Mouse (Mus musculus): ENCODE measurements at regions not wholly inside any gene's neighbourhood (a gene's known extent, or its start where the extent isn't known, plus 50 kb on each side); places are given as distances from the start of the nearest gene placed in this dataset.
"Not testable (repeated sequence)": the region's sequence is repeated elsewhere in the genome, so short reads cannot be mapped to it uniquely, and the experiment has no call there.

GRCm38 (mm10) chr3:21149618-21150017, 782.6 kb upstream of the Agtr1b start:
- in situ Hi-C loops (cut with MboI, MseI): no loop called here

DNA sequence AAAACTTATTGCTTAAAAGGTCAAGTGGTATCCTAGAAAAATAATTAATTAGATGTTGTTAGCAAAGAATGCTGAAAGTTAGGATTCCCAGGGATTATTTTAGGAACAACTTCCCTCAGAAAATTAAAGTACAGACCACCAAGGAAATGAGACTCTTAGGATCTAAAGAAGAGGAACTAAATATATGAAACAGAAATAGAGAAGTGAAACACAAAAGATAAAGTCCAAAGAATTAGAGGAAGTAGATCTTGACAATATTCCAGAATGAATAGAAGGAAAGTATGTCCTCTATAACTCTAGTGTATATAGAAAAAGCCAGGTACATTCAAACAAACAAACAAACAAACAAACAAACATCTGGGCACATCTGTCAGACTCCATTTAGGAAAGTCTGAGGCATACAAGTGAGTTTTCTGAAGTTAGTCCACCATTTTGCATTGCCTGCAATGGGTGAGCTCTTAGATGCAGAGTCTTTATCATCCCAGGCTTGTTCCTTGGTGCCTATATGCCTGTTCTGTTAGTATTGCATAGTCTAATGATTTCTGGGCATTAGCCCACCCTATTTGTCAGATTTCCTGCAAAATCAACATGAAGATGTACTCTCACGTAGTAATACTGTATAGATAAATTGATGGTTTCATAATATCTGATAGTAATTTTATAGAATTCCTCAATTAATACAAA, 762.0 kb upstream of the Agtr1b start:
- in situ Hi-C loops (cut with MboI, MseI): no loop called here

- in situ Hi-C loops (cut with MboI, MseI): no loop called here
These were observed 759.2 kb upstream of the Agtr1b start for GRCm38 (mm10) chr3:21126191-21126590.

DNA sequence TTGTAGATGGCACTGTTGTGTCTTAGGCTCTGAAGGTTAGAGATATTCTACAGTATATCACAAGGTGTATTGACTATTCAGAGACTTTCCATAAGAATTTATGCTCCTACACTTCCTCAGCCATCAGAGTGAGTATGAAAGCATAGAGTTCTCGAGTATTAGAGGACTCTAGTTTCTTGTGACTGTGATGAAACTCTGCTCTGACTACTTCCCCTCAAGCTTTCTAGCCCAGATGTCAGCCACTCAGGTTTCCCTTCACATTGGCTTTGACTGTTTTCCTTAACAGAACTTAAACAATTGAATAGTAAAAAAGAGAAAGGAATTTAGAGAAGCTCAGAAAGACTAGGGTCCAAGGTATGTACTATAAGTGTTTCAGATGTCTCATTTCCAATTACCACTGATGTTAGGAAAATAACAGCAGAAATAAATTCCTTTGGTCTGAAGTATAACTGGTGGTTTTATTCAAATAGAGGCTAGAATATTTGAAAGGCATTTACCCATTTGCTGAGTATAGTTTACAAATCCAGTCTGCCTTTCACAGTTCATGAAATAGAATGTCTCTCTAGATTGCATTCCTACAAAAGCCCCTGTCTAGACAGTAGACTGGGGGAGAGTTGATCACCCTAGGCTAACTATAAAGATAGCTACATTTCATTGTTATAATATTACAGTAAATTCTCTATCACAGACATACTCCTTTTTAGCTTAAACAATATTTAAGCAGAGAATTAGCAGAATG, 751.4 kb upstream of the Agtr1b start:
- in situ Hi-C loops (cut with MboI, MseI): no loop called here

DNA sequence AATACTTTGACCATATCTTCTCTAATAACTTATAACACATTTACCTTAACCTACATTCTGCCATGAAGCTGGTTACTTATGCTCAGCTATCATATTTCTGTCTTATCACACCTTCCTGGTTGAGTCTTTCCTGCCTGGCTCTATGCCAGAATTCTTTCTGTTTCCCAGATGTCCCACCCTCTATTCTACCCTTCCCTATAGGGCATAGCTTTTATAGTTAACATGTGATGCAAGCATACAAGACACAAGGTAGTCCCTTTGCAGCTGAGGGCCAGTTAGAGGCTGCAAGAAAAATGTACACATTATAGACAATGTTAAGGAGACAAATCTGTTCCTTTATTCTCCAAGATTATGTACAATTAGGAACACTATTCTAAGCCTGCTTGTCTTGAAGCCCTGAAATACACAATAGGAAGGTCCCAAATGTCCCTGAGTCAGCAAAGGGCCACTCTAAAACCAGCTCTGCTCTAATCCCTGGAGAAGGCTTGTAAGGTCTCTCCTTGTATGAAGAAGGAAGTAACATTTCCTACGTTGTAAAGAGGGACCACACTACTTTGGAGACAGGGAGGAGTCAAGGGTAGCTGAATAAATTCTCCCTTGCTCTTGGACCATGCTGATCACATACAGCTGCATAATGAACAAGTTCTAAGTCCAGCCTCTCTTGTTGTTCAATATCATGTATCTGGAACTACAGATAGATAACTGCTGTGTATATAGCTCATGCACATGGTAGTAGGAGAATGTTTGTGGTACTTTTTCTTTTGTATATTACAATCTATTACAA, 745.0 kb upstream of the Agtr1b start:
- in situ Hi-C loops (cut with MboI, MseI): no loop called here

- in situ Hi-C loops (cut with MboI, MseI): no loop called here
These were observed 723.2 kb upstream of the Agtr1b start for GRCm38 (mm10) chr3:21090206-21090605.

DNA sequence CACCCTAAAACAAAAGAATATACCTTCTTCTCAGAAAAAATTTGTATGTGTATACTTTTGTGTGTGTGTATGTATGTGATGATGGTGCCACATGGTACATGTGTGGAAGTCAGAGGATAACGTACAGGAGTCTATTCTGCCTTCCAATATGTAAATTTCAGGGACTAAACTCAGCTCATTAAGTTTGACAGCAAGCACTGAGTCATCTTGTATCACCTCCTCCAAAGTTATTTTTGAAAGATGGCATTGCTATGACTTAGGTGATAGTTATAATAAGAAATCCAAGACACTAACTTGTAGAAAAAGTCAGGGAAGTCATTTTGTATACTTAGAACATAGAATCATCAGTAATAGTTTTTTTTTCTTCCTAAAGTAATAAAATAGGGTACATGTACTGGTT, 719.4 kb upstream of the Agtr1b start:
- in situ Hi-C loops (cut with MboI, MseI): no loop called here

- in situ Hi-C loops (cut with MboI, MseI): no loop called here
These were observed 710.6 kb upstream of the Agtr1b start for GRCm38 (mm10) chr3:21077548-21077947.

GRCm38 (mm10) chr3:21053337-21053736, 686.4 kb upstream of the Agtr1b start:
- in situ Hi-C loops (cut with MboI, MseI): not testable (repeated sequence)

DNA sequence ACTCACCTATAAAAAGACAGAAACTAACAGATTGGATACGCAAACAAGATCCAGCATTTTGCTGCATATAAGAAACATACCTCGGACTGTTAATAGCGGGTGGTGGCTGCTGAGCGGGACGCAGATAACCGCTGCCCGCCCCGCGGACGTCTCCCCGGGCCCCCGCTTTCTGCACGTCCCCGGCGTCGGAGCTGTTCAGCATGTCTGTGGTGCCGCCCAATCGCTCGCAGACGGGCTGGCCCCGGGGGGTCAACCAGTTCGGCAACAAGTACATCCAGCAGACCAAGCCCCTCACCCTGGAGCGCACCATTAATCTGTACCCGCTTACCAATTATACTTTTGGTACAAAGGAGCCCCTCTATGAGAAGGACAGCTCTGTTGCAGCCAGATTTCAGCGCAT, 682.4 kb upstream of the Agtr1b start:
- in situ Hi-C loops (cut with MboI, MseI): loop anchor here (10.0 kb wide), 1 partner anchor 65 kb away; no protein-coding TSS in a partner anchor

DNA sequence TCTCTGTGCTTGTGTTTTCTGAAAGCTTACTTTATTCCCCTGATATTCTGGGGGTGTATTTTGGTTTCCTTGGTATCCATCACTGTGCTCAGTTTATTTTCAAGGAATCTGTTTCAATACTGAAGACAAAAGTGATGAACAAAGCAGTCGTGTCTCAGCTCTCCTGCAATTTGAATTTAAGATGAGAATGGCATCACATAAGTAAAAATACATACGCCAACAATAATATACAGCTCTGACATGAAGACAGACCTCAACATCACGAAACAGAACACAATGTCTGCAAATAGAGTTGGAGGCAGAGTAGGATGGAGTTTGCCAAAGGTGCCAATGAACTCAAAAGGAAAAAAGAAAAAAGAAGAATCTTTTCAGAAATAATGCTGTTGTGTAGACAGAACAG, 679.0 kb upstream of the Agtr1b start:
- in situ Hi-C loops (cut with MboI, MseI): loop anchor here (10.0 kb wide), 1 partner anchor 61 kb away; no protein-coding TSS in a partner anchor

GRCm38 (mm10) chr3:21025876-21026275, 658.9 kb upstream of the Agtr1b start:
- in situ Hi-C loops (cut with MboI, MseI): no loop called here

- in situ Hi-C loops (cut with MboI, MseI): no loop called here
These were observed 654.0 kb upstream of the Agtr1b start for GRCm38 (mm10) chr3:21020946-21021345.

GRCm38 (mm10) chr3:21020297-21020696, 653.3 kb upstream of the Agtr1b start:
- in situ Hi-C loops (cut with MboI, MseI): no loop called here

- in situ Hi-C loops (cut with MboI, MseI): no loop called here
These were observed 642.7 kb upstream of the Agtr1b start for GRCm38 (mm10) chr3:21009650-21010049.

DNA sequence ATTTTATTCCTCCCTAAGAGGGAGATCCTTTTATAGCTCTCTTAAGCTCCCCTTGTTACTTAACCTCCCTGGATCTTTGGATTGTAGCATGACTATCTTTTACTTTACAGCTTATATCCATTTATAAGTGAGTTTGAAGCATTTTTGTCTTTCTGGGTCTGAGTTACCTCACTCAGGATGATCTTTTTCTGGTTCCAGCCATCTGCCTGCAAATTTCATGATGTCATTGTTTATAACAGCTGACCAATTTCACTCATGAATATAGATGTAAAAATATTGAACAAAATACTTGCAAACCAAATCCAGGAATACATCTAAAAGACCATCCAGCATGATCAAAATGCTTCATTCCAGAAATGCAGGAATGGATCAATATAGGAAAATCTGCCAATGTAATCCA, 631.3 kb upstream of the Agtr1b start:
- in situ Hi-C loops (cut with MboI, MseI): no loop called here

DNA sequence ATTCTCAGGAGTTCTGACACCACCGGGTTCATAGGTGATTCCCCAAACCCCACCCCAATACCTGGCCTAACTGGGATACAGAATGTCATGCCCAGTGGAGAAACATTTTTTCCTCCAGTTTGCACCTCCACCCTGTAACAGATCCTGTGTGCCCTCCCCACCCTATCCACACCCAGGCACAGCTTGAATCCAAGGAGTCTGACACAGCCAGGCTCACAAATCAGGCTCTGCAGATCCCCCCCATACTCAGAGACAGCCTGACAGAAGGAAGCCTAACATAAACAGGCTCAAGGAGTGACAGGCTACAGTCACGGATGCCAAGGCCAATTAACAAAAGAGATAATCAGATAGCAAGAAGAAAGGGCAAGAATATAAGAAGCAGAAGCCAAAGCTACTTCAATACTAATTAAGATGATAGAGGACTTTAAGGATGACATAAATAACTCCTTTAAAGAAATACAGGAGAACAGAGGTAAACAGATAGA, 622.6 kb upstream of the Agtr1b start:
- in situ Hi-C loops (cut with MboI, MseI): loop anchor here (10.0 kb wide), 1 partner anchor 55 kb away; no protein-coding TSS in a partner anchor

- in situ Hi-C loops (cut with MboI, MseI): loop anchor here (10.0 kb wide), 1 partner anchor 58 kb away; no protein-coding TSS in a partner anchor
These were observed 620.0 kb upstream of the Agtr1b start for GRCm38 (mm10) chr3:20986942-20987341.

DNA sequence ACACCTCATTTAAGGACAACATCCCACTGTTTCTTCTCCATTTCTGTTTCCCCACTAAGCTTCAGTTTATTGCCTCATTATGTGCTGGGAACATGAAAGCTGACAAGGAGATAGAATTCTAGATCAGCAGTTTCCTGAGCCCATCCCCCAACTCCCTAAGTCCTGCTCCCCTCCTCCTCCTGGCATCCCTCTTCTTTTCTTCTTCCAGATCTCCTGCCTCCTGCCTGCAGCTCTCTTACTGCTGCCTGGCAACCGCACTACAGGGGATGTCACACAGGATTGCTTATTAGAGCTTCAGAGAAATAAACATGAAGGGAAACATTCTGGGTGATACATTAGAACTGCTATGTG, 619.4 kb upstream of the Agtr1b start:
- in situ Hi-C loops (cut with MboI, MseI): loop anchor here (10.0 kb wide), 1 partner anchor 58 kb away; no protein-coding TSS in a partner anchor

DNA sequence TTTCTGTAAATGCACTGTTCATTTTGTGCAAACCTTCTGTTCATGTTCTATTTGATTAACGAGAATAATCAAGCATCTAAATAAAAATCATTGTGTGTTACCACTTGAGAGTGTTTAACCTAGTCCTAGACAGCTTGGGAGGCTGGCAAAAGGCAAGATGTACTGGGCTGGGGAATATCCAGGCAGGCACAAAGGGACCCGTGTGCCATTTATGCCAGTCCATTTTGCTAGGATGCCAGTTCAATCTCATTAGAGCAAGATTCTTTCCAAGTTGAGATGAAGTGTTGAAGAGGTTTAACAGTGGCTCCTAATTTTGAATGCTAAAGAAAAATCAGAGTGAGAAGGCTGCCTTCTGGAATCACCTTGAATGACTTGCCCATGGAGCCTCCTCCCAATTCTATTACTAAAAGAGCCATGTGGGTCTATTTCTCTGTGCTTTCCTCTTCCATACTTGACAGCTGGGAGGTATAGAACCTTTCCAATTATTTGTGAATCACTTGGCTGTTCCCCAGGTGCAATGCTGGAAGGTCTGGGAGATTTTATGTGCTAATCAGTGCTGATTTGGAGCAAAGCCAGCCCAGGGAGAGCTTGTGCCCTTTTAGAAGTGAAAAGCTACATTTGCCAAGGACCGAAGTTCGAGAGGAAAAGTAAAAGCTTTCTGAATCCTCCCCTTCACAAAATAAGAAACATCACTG, 618.9 kb upstream of the Agtr1b start:
- in situ Hi-C loops (cut with MboI, MseI): loop anchor here (10.0 kb wide), 1 partner anchor 59 kb away; no protein-coding TSS in a partner anchor

DNA sequence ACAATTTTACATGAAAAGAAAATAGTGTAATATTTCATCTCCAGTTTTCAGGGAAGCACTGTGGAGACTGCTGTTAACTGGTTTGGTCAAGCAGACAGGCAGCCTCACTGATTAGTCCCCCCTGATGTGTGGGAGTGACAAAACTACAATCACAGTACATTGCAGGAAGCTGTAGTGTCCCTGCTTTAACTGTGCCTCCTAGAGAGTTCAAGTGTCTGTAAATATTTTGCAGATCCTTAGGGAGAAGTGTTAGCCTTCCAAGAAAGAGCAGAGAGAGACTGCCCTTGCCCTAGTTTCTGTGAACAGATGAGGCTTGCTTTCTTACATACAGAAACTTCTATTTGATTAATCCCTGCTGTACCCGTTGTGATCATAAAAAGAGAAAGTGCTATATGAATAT, 617.2 kb upstream of the Agtr1b start:
- in situ Hi-C loops (cut with MboI, MseI): loop anchor here (10.0 kb wide), 1 partner anchor 61 kb away; no protein-coding TSS in a partner anchor
